Mouse (Mus musculus): Measurements from ENCODE around the gene Polr3gl.
"Not testable (repeated sequence)": the region's sequence is repeated elsewhere in the genome, so short reads cannot be mapped to it uniquely, and the experiment has no call there.

- TF ChIP-seq CTCF, POLR2A (IDR thresholded peaks at IDR 0.05; ENCODE audit: extremely low read depth, insufficient read depth, low read length): not testable (repeated sequence)
These were observed 12.0 kb upstream of the Polr3gl start for GRCm38 (mm10) chr3:96606007-96606406.
